Mouse (Mus musculus): ENCODE data around the gene Clec2d. TPM values are rescaled to one million over a fixed set of nuclear protein-coding genes. Genes with fewer than 3 reads are reported as not detected.
"Not testable (repeated sequence)": the region's sequence is repeated elsewhere in the genome, so short reads cannot be mapped to it uniquely, and the experiment has no call there.

Gene Clec2d
- total RNA-seq, 4 experiments from 2014 or later: 60.1 to 87.3 (median 74.7) TPM

DNA sequence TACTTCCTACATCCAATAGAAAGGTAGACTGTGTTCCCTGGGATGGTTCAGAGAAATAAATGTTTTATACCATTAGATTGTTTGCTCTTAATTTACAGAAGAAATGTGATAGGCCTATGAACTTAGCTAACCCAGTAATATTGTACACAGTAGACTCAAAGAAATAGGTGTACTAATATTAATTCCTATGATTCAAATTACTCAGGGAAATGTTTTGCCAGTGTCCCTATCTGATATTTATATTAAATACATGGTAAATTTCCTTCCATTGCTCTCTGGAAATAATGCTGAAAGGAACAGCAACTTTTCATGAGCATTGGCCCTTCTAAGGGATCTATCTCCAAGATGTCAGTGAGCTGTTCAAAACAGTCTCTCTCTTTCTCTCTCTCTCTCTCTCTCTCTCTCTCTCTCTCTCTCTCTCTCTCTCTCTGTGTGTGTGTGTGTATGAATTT lies 6.8 kb downstream of the Clec2d start:
- DNase-seq (ENCODE audit: low spot score in 2 of 2): no peak

DNA sequence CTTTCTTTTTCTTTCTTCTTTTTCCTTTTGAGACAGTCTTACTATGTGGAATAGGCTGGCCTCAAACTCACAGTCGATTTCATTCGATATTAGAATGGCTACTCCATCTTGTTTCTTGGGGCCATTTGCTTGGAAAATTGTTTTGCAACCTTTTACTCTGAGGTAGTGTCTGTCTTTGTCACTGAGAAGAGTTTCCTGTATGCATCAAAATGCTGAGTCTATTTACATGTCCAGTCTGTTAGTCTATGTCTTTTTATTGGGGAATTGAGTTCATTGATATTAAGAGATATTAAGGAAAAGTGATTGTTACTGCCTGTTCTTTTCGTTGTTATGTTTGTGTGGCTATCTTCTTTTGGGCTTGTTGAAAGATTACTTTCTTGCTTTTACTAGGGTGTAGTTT lies 7.4 kb downstream of the Clec2d start:
- DNase-seq (ENCODE audit: low spot score in 2 of 2): not testable (repeated sequence)

DNA sequence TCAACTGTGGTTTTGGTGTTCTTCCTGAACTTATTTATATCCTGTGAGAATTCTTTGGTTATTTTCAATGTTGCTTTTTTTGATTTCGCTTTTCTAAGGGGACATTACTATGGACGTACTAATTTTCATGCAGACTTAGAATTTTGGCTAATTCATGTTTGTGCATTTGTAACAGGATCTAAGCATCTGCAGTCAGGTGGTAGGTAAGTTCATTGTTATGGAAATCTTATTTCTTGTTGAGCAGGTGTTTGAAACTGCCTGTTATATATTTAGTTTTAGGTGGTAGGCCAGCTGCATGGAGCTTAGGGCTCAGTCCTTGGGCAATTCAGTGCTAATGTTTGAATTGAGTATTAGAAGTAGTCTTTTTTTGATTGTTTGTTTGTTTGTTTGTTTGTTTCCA lies 13.0 kb downstream of the Clec2d start:
- DNase-seq (ENCODE audit: low spot score in 2 of 2): no peak

DNA sequence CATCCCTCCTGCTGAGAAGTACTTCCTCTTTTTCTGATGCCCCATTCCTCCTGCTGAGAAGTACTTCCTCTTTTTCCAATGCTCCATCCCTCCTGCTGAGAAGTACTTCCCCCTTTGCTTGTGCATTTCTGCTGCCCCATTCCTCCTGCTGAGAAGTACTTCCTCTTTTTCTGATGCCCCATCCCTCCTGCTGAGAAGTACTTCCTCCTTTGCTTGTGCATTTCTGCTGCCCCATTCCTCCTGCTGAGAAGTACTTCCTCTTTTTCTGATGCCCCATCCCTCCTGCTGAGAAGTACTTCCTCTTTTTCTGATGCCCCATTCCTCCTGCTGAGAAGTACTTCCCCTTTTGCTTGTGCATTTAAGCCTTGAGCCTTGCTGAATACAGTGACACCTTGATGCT lies 19.7 kb downstream of the Clec2d start:
- not testable (repeated sequence) for DNase-seq (ENCODE audit: low spot score in 2 of 2)

DNA sequence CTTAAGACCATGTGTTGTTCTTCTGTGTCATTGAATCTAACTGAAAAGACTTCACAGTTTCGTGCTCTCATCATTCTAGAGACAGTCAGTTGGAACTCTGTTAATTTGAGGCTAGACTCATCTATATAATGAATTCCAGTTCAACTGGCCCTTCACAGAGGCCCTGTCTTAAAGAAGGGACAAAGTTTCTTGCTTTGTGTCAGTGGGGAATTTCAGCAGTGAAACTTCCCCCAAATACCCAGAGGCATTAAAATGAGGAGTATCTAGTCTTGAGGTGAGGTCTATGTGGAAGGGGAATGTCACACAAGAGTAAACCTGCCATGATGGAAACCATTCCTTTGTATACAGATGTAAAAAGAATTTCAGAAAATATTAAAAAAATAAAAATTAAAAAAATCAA lies 21.9 kb downstream of the Clec2d start:
- no peak for DNase-seq (ENCODE audit: low spot score in 2 of 2)

DNA sequence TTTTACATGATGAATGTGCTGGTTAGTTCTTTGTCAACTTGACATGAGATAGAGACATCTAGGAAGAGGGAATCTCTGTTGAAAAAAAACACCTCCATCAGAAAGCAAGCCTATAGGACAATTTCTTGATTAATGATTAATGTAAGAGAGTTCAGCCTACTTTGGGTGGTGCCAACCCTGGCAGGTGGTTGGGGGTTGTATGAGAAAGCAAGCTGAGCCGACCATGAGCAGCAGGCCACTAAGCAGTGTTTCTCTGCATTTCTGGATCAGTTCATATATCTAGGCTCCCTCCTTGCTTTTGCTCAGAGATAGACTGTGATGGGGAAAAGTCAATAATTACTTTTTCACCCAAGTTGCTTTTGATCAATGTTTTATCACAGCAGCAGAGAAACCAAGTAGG lies 23.9 kb downstream of the Clec2d start:
- DNase-seq (ENCODE audit: low spot score in 2 of 2): no peak

DNA sequence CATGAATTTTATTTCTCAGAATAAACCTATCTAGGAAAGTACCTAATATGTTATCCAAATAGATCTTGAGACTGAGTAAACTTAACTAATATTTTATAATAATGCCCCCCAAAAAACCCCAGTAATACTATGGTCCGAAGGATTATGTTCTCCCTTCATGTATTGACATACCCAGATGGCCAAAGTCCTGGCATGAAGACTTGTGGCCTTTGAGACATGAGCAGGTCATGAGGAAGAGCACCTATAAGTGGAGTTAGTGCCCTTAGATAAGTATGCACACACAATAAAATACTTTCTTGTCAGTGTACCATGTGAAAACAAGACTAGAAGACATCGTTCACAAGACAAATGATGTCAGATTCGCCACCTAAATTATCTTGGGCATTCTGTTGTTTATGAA lies 24.4 kb downstream of the Clec2d start:
- DNase-seq (ENCODE audit: low spot score in 2 of 2): no peak

DNA sequence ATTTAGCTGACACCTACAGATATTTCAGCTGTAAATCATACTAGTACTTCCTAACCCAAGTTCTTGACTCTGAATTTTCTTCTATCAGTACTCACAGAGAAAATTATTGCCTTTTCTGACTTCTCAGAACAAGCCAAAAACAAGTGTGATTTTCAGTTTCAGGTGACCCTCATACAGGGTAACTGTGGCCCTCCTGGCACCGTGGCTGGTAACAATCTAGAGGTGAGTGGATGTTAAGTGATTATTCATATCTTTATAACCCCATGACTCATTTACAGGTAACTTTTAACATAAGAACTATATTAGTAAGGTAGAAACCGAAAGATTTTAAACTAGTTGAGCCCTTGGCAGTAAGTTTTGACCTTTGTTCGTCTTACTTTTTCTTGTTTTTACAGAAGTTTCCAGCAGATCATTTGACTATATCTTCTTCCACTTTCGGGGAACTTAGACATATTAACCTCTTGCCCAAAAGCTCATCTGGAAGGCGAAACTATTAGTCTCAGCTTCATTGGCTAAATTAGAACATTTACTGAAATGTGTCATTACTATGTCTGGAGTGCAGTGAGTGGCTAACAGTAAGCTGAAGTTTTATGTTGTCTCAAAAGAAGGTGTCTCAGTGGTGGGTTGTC lies 28.6 kb downstream of the Clec2d start:
- no peak for DNase-seq (ENCODE audit: low spot score in 2 of 2)

DNA sequence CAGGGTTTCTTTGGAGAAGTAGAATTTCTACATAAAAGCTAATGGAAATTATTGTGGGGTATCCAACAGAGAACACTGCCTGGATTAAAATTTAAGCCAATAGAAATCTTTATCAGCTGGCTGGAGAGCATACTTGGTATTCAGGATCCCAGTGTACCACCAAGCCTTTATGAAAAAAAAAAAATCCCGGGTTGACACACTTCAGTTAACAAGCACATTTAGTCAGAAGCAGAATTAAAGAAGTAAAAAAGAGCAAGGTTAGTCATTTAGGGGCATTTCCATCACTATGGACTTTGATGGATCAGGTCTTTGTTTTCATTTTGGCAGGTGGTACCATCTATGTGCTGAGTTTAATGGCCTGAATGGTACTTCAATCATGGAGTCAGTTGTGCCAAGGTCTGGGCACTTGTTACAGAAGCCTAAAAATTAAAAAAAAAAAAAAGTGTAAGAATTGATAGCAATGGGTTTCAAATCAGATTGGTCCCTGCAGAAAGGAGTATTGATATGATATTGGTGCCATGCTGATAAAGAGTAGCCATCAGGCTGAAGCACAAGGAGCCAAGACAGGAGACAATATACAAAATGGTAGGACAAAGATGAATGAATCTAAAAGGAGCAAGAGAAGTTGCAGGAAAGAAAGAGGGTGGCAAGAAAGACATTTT lies 29.5 kb downstream of the Clec2d start:
- DNase-seq (ENCODE audit: low spot score in 2 of 2): no peak

DNA sequence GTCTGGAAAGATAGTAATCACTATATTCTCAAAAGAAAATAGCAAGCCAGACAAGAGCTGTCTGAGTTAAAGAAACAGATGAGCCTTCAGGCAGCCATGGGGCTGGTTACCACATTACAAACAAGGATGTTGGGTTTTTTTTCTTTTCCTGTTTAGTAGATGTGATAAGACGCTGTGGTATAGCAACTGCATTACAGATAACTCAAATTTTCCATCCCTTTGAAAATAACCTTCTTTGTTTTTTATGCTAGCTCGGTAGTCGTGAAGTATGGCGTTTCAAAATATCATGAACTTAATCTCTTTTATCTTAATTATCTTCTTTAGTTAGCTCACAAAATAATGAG lies 30.0 kb downstream of the Clec2d start:
- no peak for DNase-seq (ENCODE audit: low spot score in 2 of 2)

DNA sequence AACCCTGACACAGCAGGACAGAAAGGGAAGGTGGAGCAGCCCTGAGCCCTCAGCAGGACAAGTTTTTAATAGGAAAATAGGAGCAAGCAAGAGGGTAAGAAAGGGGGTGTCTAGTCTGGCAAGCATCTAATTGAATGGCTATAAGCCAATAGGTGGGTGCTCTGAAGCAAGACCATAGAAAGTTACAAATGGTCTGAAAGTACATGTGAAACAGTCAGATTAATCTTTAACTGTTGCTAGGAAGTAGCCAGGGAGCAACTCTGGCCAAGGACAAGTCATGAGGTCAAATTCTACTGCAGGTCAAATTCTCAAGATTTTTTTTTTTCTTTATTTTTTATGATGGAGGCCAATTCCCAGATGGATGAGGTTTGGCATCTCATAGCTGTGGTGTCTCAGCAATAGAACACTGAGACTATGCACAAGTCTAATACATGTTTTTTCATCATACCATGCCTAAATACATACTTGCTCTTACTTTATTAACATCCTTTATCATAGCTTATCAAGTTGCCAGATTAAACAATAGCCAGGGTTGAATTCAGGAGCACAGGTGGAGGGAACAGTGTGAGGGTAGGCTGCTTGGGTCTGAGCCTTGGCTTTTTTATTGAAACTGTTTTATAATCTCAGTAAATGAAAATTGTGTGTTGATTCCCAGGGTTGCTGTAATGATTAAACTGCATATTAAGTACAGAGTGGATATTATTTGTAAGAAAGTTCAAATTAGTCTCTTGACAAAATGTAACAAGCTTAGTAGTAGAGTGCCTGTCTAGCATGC lies 32.2 kb downstream of the Clec2d start:
- no peak for DNase-seq (ENCODE audit: low spot score in 2 of 2)

DNA sequence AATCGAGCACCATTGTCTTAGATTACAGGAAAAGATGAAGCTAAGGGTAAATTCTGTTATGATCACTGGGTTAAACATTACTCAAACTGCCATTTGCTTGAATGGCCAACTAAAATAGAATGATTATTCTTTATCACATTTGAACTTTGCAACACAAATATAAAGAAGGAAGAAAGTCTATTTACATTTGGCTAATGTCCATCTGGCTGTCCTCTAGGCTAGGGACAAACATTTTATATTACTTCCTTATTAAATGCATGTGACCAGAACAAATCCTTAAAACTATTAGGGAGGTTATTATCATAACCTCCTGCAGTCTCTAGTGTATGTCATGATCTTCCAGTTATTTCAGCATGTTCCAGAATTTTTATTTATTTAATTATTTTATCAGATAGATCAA lies 33.1 kb downstream of the Clec2d start:
- DNase-seq (ENCODE audit: low spot score in 2 of 2): no peak

DNA sequence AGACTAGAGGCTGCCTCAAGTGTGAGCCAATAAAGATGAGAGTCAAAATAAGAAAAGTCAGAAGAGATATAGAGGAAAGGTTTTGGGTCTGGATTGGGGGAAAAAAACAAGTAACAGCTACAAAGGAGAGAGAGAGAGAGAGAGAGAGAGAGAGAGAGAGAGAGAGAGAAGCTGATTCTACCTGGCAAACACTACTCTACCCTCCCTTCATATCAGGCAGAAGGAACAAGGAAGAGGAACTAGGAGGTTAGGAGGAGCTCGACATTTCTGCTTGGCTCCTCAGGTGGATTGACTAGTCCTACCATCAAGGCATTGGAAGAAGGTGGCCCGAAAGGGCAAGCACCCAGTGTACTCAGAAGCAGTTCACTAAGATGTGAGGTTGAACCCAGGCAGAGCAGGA lies 33.8 kb downstream of the Clec2d start:
- no peak for DNase-seq (ENCODE audit: low spot score in 2 of 2)

DNA sequence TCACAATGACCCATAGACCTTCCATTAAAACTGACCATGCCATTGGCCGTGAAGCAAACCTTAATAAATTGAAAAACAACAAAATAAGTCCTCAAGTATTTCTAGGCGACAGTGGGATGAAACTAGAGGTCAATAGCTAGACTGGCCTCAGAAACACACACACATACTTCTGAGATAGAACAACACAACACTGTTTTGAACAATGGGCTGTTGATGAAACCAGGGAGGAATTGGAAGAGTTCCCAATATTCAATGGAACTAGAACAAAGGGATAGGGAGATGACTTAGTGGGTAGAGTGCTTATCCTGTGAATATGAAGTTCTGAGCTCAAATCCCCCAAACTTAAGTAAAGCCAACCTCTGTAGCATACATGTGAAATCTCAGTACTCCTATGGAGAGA lies 34.6 kb downstream of the Clec2d start:
- no peak for DNase-seq (ENCODE audit: low spot score in 2 of 2)

DNA sequence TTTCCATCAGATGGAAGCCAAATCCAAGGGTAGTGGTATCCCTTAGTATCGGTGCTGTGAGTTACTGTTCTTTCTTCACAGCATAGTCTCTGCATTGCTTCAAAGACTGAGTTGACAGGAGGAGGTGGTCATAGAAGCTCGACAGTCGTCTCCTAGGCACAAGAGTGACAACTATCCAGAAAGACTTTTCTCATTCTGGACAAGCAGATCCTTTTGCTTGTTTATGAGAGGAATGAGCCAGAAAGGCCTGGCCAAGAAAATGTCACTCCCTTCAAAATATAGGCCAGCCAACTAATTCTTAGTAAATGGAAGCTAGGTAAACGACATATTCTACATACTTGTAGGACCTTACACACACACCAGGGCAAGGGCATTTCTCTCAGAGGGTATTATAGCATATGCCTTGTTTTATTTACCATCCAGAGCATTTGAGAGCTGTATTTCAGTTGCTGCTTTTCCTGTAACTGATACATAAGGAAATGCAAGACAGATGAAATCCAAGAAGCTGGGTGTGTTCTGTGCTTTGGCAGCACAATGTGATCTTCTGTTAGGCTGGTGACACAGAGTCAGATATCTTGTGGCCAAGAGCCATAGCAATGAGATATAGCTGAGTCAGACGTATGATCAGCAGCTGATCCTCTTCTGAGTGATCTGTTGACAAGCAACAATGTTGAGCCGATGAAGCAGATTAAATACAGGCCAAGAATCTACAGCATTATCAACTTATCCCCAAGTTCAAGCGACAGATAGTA lies 35.6 kb downstream of the Clec2d start:
- peak; percentile 55 to 66 for DNase-seq (ENCODE audit: low spot score in 2 of 2)

DNA sequence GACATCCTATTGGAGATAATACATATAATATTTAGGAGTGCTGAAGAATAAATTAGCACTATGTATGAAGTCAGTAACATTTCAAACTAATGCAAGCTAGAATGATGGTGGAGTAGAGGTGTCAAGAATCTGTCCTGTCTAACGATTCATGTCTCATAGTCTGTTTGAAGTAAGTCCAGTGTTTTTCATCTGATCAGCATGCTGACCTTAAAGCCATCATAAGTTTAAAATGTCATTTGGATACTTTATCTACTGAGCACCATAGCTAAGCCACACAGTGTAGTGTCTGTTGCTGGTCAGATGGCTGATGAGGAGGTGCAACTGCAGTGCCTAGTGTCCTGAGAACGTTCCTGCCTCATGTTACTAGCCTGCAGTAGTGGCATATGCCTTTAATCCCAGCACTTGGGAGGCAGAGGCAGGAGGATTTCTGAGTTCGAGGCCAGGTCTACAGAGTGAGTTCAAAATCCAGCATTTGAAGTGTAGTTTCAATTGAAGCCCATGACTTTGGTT lies 36.4 kb downstream of the Clec2d start:
- DNase-seq (ENCODE audit: low spot score in 2 of 2): peak in 1 of 2 experiments; percentile 39

DNA sequence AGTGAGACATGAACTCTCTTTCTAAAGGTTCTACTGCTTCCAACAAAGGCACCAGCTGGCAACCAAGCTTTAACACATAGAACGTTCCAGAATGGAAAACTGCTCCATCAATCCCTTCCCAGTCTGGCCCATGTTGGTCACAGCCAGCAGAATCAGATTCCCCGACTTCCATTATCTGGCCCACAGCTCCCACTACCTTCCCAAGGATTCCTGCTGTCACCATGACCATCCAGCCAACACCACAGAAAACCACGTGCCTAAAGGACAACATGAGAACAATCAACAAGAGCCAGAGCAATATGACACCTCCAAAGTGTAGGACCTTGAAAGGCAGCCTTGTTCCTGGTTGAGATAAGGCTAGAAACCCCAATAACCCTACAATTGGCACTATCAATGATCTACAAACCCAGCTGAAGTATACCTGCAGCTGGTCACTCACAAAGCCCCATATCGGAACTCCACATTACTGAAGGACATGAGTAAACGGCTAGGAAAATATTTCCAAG lies 37.8 kb downstream of the Clec2d start:
- no peak for DNase-seq (ENCODE audit: low spot score in 2 of 2)

DNA sequence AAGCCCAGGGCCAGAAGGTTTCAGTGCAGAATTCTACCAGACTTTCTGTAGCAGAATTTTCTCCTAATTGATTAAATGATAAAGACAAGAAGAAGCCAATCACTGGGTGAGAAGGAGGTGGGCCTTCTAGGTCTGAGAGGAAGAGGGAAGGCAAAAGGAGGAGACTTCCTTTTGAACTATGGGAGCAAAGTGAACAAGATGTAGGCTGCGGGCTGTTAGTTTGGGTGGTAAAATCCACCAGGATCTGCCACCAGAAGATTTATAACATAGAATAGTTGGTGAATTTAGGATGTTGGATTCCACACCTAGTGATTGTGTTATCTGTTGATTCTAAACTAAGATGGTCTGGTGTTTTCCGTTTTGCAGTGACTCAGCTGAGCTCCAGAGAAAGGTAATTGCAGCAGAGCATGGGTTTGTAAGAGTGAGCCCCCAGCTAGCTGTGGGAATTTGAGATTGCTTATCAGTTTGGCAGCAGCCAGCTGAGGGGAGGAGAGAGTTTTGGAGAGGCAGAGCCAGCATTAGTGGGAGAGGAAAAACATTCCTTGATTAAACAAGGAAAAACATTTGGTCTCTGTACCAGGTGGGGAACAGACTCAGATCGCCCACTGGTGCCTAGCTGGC lies 39.6 kb downstream of the Clec2d start:
- no peak for DNase-seq (ENCODE audit: low spot score in 2 of 2)

DNA sequence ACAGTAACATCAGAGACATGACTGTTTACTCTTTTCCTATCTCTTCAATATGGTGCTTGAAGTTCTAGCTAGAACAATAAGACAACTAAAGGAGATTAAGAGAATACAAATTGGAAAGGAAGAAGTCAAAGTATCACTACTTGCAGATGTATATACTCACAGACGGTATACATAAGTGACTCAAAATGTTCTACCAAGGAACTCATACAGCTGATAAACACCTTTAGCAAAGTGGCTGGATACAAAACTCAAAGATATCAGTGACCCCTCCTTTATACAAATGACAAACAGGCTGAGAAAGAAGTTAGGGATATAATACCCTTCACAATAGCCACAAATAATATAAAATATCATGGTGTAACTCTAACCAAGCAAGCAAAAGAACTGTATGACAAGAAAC lies 40.6 kb downstream of the Clec2d start:
- no peak for DNase-seq (ENCODE audit: low spot score in 2 of 2)

DNA sequence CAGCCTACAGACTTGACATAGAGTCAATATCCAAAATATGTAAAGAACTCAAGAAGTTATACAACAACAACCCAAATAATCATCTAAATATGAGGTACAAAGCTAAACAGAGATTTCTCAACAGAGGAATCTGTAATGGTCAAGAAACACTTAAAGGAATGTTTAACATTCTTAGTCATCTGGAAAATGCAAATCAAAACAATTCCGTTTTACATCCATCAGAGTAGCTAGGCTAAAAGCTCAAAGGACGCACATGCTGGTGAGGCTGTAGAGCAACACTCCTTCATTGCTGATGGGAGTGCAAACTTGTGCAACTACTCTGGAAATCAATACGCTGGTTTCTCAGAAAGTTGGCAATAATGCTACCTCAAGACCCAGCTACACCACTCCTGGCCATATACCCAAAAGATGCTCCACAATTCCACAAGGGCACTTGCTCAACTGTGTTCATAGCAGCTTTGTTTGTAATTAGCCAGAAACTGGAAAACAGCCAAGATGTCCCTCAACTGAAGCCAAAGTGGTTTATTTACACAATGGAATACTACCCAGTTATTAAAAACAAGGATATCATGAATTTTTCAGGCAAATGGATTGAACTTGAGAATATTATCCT lies 41.9 kb downstream of the Clec2d start:
- DNase-seq (ENCODE audit: low spot score in 2 of 2): no peak

DNA sequence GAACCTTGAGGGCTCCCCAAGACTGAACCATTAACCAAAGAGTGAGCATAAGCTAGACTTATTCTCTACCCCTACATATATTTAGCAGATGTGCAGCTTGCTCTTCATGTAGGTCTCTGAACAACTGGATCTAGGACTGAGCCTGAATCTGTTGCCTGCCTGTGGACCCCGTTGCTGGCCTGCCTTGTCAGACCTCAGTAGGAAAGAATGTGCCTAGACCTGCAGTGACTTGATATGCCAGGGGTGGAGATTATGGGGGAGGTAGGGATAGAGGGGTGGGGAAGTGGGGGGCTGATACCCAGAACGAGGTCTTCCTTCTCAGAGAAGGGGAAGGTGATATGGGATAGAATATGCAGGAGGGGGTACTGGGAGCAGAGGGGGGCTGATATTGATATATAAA lies 43.2 kb downstream of the Clec2d start:
- no peak for DNase-seq (ENCODE audit: low spot score in 2 of 2)
